Mouse (Mus musculus): ENCODE results near the gene Rhoq. TPM values are rescaled to one million over a fixed set of nuclear protein-coding genes. Genes with fewer than 3 reads are reported as not detected.

Gene Rhoq
- 10 to 100 TPM; 33.6 to 36.8 TPM for total RNA-seq (2021)

- peak; percentile 82 to 85 for DNase-seq
Observed at GRCm38 (mm10) chr17:86962894-86963585, at the start of gene Rhoq. Gene Rhoq (plus strand): TSS chr17:86963082.

GRCm38 (mm10) chr17:86915540-86915939, 47.3 kb upstream of the Rhoq start:
- DNase-seq, result no peak

GRCm38 (mm10) chr17:86917048-86917447, 45.8 kb upstream of the Rhoq start, which contains the start of gene Tmem247:
Gene Tmem247 (plus strand): TSS chr17:86917348.
- no peak for DNase-seq

- no peak for DNase-seq
Observed at GRCm38 (mm10) chr17:86918786-86919185, 44.1 kb upstream of the Rhoq start.

- no peak for DNase-seq
Observed at GRCm38 (mm10) chr17:86919729-86920128, 43.2 kb upstream of the Rhoq start.

GRCm38 (mm10) chr17:86924679-86925078, 38.2 kb upstream of the Rhoq start:
- DNase-seq, result no peak

- DNase-seq, result no peak
Observed at GRCm38 (mm10) chr17:86926836-86927235, 36.0 kb upstream of the Rhoq start.

GRCm38 (mm10) chr17:86929355-86929754, 33.5 kb upstream of the Rhoq start:
- no peak for DNase-seq

- DNase-seq, result no peak
Observed at GRCm38 (mm10) chr17:86929981-86930380, 32.9 kb upstream of the Rhoq start.

GRCm38 (mm10) chr17:86932896-86933295, 30.0 kb upstream of the Rhoq start:
- DNase-seq, result no peak

- DNase-seq, result no peak
Observed at GRCm38 (mm10) chr17:86937064-86937463, 25.8 kb upstream of the Rhoq start.

GRCm38 (mm10) chr17:86937497-86938155, 25.3 kb upstream of the Rhoq start:
- peak; percentile 80 to 83 for DNase-seq

- DNase-seq, result no peak
Observed at GRCm38 (mm10) chr17:86938683-86939082, 24.2 kb upstream of the Rhoq start.

GRCm38 (mm10) chr17:86942112-86942511, 20.8 kb upstream of the Rhoq start:
- DNase-seq, result no peak

GRCm38 (mm10) chr17:86943158-86943557, 19.7 kb upstream of the Rhoq start:
- no peak for DNase-seq

- no peak for DNase-seq
Observed at GRCm38 (mm10) chr17:86946078-86946477, 16.8 kb upstream of the Rhoq start.

- peak in 1 of 2 experiments; percentile 38 for DNase-seq
Observed at GRCm38 (mm10) chr17:86947840-86948796, 14.8 kb upstream of the Rhoq start, which contains the start of gene Atp6v1e2. Gene Atp6v1e2 (minus strand): TSS chr17:86947897.

- peak in 1 of 2 experiments; percentile 13 for DNase-seq
Observed at GRCm38 (mm10) chr17:86948801-86949200, 14.1 kb upstream of the Rhoq start.

GRCm38 (mm10) chr17:86957239-86957638, 5.6 kb upstream of the Rhoq start:
- DNase-seq, result no peak

- DNase-seq, result no peak
Observed at GRCm38 (mm10) chr17:86957968-86958367, 4.9 kb upstream of the Rhoq start.

- no peak for DNase-seq
Observed at GRCm38 (mm10) chr17:86961301-86961841, 1.5 kb upstream of the Rhoq start.

GRCm38 (mm10) chr17:86962297-86962893, 487 bp upstream of the Rhoq start:
- peak; percentile 80 to 81 for DNase-seq
